Comparison of ENCODE assay signal across 8 mouse cellular contexts in genomic region chr15:78802776-78803391, GRCm38 (mm10). TPM values are rescaled to one million over a fixed set of nuclear protein-coding genes. Genes with fewer than 3 reads are reported as not detected.
DNase-seq lines count a peak whose midpoint lies in the region; ATAC-seq lines count a peak whose summit lies in the region.

Card10 (minus strand) TSS chr15:78803042.

- peaks cover 66% of the 10 kb centered on the region for H3K27me3 ChIP-seq in forebrain, embryonic 12.5 days
- H3K27me3 ChIP-seq in limb, embryonic 11.5 days (ENCODE audit: control insufficient read depth, insufficient read depth, low read length) = peaks cover 65% of the 10 kb centered on the region
- peaks cover 94% of the 10 kb centered on the region for H3K27me3 ChIP-seq in midbrain, embryonic 10.5 days (ENCODE audit: low read depth, poor library complexity, severe bottlenecking)

- H3K4me3 ChIP-seq in forebrain, embryonic 12.5 days (replicated peaks) = peak within 1 kb of the TSS; percentile 51
- H3K4me3 ChIP-seq in limb, embryonic 11.5 days (ENCODE audit: low read depth, low read length) = peak within 1 kb of the TSS; percentile 55
- H3K4me3 ChIP-seq in midbrain, embryonic 10.5 days = peak within 1 kb of the TSS; percentile 61

- DNase-seq in thymus, postnatal 0 days (ENCODE audit: low spot score) = peak; percentile 46
- no peak for DNase-seq in thymus, adult 18-20 months
- DNase-seq in heart, postnatal 4 days = peak; percentile 67
- DNase-seq in limb, embryonic 11.5 days (ENCODE audit: low spot score) = peak; percentile 52
- peak; percentile 54 for DNase-seq in midbrain, embryonic 10.5 days (ENCODE audit: low spot score)
- DNase-seq in thymus, postnatal 25 days = peak; percentile 51
- DNase-seq in ovary, adult 18-20 months (ENCODE audit: low spot score) = no peak

- no peaks in the 10 kb centered on the region for H3K9me3 ChIP-seq in forebrain, embryonic 12.5 days
- no peaks in the 10 kb centered on the region for H3K9me3 ChIP-seq in limb, embryonic 11.5 days (ENCODE audit: control insufficient read depth, low read length)
- H3K9me3 ChIP-seq in midbrain, embryonic 10.5 days (replicated peaks) = no peaks in the 10 kb centered on the region

- H3K27ac ChIP-seq in forebrain, embryonic 12.5 days = no peak within 1 kb of the TSS
- H3K27ac ChIP-seq in limb, embryonic 11.5 days (replicated peaks; ENCODE audit: low read depth, low read length) = no peak within 1 kb of the TSS
- peak within 1 kb of the TSS; percentile 76 for H3K27ac ChIP-seq in midbrain, embryonic 10.5 days (replicated peaks)

- H3K36me3 ChIP-seq in forebrain, embryonic 12.5 days (replicated peaks) = no peaks in the 10 kb centered on the region
- H3K36me3 ChIP-seq in limb, embryonic 11.5 days (ENCODE audit: control insufficient read depth, insufficient read depth, low read length) = no peaks in the 10 kb centered on the region
- no peaks in the 10 kb centered on the region for H3K36me3 ChIP-seq in midbrain, embryonic 10.5 days

- peak; percentile 63 for ATAC-seq in forebrain, embryonic 12.5 days (ENCODE audit: low FRiP score)
- peak; percentile 27; the same call in 1 of the 2 replicates for ATAC-seq in limb, embryonic 11.5 days (ENCODE audit: insufficient number of reproducible peaks, low FRiP score, low TSS enrichment, low read depth)

- H3K4me2 ChIP-seq in forebrain, embryonic 12.5 days = peak within 1 kb of the TSS; percentile 87
- peak within 1 kb of the TSS; percentile 81 for H3K4me2 ChIP-seq in limb, embryonic 11.5 days (ENCODE audit: low read depth, severe bottlenecking)

- under 1% methylated on average over 65 of the region's 70 CpGs for WGBS in forebrain, embryonic 12.5 days
- WGBS in limb, embryonic 11.5 days = under 1% methylated on average over 68 of the region's 70 CpGs
- under 1% methylated on average over 68 of the region's 70 CpGs for WGBS in midbrain, embryonic 10.5 days

- peak within 1 kb of the TSS; percentile 56 for H3K9ac ChIP-seq in forebrain, embryonic 12.5 days
- peak within 1 kb of the TSS; percentile 40 for H3K9ac ChIP-seq in limb, embryonic 11.5 days (ENCODE audit: low read length)

- H3K4me1 ChIP-seq in forebrain, embryonic 12.5 days = peaks cover 31% of the 10 kb centered on the region
- peaks cover 8% of the 10 kb centered on the region; the same call in 1 of the 2 replicates for H3K4me1 ChIP-seq in limb, embryonic 11.5 days (ENCODE audit: control insufficient read depth, insufficient read depth, low read length)
- H3K4me1 ChIP-seq in midbrain, embryonic 10.5 days = peaks cover 47% of the 10 kb centered on the region

RNA-seq across cellular contexts. Expression of gene Card10, which starts in this region (rescaled TPM):
- 2.6 and 2.8 TPM in 2 replicates for polyA plus RNA-seq in thymus, postnatal 0 days (2015; fragmentation: Nextera tagmentation; extraction: Ambion mirVana)
- 2.0 and 2.1 TPM in 2 replicates for polyA plus RNA-seq in forebrain, embryonic 12.5 days (2016; fragmentation: Nextera tagmentation; extraction: Ambion mirVana)
- 10 to 100 TPM; 15.9 to 18.8 TPM for total RNA-seq in heart, postnatal 4 days (2021)
- 3.4 and 3.5 TPM in 2 replicates for polyA plus RNA-seq in limb, embryonic 11.5 days (2014; fragmentation: Nextera tagmentation; extraction: Ambion mirVana)
- 2.6 TPM in 2 replicates for polyA plus RNA-seq in midbrain, embryonic 10.5 days (2016; fragmentation: Nextera tagmentation; extraction: Ambion mirVana)

Comparison
In these comparisons a context has a peak if more than half of its experiments do, and no peak if none do; other contexts are left out.
1. DNase-seq: peak in thymus, postnatal 0 days (single experiment), heart, postnatal 4 days (single experiment), limb, embryonic 11.5 days (single experiment), midbrain, embryonic 10.5 days (single experiment) and thymus, postnatal 25 days (single experiment); none in thymus, adult 18-20 months (0 of 2) and ovary, adult 18-20 months (single experiment).
2. Peak in every context shown above with its lines, with median percentiles within 50 percentile points of each other: H3K4me3 ChIP-seq.